Mouse (Mus musculus) E14TG2a.4 (cell line): ENCODE measurements at regions not wholly inside any gene's neighbourhood (a gene's known extent, or its start where the extent isn't known, plus 50 kb on each side); places are given as distances from the start of the nearest gene placed in this dataset.

Experiments used
- CTCF ChIP-seq: conservative IDR thresholded peaks from 2 replicates; pipeline ENCODE4 v1.5.1; 2014; ENCODE audit warnings: low read length
- NANOG ChIP-seq: IDR thresholded peaks from 2 replicates; pipeline ENCODE4 v1.6.1; 2014; ENCODE audit warnings: borderline replicate concordance, low read length, mixed read lengths

DNA sequence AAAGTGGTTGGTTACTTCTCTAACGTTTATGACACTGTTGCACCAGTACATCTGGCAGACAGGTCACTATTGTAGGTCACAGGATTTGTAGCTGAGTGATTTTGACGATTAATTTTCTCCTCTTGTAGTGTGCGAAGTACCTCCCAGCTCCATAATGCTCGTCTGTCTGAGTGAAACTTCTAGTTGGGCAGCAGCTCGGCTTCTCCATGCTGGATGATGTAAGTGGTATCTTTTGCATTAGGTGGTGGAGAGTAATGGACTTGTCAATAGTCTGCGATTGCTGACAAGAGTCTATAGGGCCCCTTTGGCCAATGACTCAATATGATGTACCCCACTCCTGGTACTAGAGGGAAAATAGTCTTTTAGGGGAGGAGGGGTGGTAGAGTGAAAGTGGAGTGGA, 267.5 kb downstream of the Rngtt start:
- TF ChIP-seq CTCF (no peak), NANOG (no peak)
